ENCODE assay signal across 15 mouse cellular contexts in the genomic region with DNA sequence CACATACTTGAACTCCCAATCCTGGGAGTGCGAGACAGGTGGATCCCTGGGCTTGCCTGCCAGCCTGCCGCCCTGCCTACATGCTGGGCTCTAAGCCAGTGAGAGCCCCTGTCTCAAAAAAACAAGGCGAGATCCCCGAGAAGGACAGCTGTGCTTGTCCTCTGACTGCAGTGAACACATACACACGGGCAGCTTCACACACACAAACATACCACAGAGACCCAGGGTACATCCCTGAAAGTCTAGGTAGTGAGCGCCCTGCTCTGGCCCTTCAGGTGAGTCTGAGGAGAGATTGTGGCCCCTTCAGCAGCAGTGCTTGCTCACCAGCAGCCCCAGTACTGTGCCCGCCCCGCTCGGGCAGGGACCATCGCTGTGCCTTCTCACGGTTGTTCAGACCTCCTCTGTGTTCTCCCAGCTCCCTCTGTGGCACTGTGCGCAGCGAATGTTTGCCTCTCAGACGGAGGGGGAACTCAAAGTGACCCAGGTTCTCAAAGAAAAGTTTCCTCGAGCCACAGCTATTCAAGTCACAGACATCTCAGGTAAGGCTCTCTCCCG. TPM values are rescaled to one million over a fixed set of nuclear protein-coding genes. Genes with fewer than 3 reads are reported as not detected.
A peak's percentile ranks its signal among the peaks of the same experiment; 100 is the strongest.
DNase-seq lines count a peak whose midpoint lies in the region; ATAC-seq and TF ChIP-seq lines count a peak whose summit lies in the region.
"Had no signal": no experiment of that assay in that cellular context is flagged by ENCODE, and none has a peak within 500 bp of the region (broad histone marks: within the 10 kb centered on the region; RNA-seq: fewer than 3 reads in every experiment).

No protein-coding gene starts in this region.

- peak overlapping the region; percentile 84 for H3K4me2 ChIP-seq in liver, embryonic 16.5 days (ENCODE audit: low read depth, low read length)

- H3K27me3 ChIP-seq in limb, embryonic 10.5 days (ENCODE audit: low read depth, poor library complexity, severe bottlenecking), result no peaks in the 10 kb centered on the region
- H3K27me3 ChIP-seq in liver, embryonic 16.5 days (ENCODE audit: control insufficient read depth, insufficient read depth, low read depth, low read length), result no peaks in the 10 kb centered on the region
- H3K27me3 ChIP-seq: embryonic facial prominence, embryonic 12.5 days; lung, embryonic 15.5 days had no signal

- H3K9ac ChIP-seq in liver, embryonic 16.5 days (ENCODE audit: low read depth, low read length), result peak overlapping the region; percentile 98

- TF ChIP-seq CTCF in gastrocnemius, adult 2 months (IDR thresholded peaks at IDR 0.05), result no peak

- H3K4me3 ChIP-seq in gastrocnemius, adult 2 months, result 0 out of 2 replicates have a peak overlapping the region, but pooled peaks have one; percentile 91
- no peak overlapping the region for H3K4me3 ChIP-seq in limb, embryonic 10.5 days
- peak overlapping the region; percentile 92 for H3K4me3 ChIP-seq in liver, embryonic 16.5 days (ENCODE audit: low read depth, low read length)

- ATAC-seq in liver, embryonic 16.5 days (ENCODE audit: low read depth), result no peak
- ATAC-seq: inflammation-experienced regulatory T-cells, adult 6 months had no signal

- H3K9me3 ChIP-seq in limb, embryonic 10.5 days (replicated peaks), result no peaks in the 10 kb centered on the region
- H3K9me3 ChIP-seq in liver, embryonic 16.5 days (replicated peaks; ENCODE audit: control insufficient read depth, low read length), result no peaks in the 10 kb centered on the region
- H3K9me3 ChIP-seq: embryonic facial prominence, embryonic 12.5 days; lung, embryonic 15.5 days had no signal

- no peak overlapping the region for H3K27ac ChIP-seq in gastrocnemius, adult 2 months
- H3K27ac ChIP-seq in limb, embryonic 10.5 days, result peak overlapping the region; percentile 36; the same call in 1 of the 2 replicates
- peak overlapping the region; percentile 97 for H3K27ac ChIP-seq in liver, embryonic 16.5 days (ENCODE audit: low read length)
- H3K27ac ChIP-seq: embryonic facial prominence, embryonic 12.5 days; kidney, postnatal 0 days; lung, embryonic 15.5 days had no signal

- H3K36me3 ChIP-seq in limb, embryonic 10.5 days, result peaks cover 51% of the 10 kb centered on the region
- peaks cover 25% of the 10 kb centered on the region for H3K36me3 ChIP-seq in liver, embryonic 16.5 days (ENCODE audit: control insufficient read depth, insufficient read depth)

- peaks cover 25% of the 10 kb centered on the region for H3K4me1 ChIP-seq in limb, embryonic 10.5 days
- H3K4me1 ChIP-seq in liver, embryonic 16.5 days (ENCODE audit: control insufficient read depth, low read depth, low read length), result peaks cover 51% of the 10 kb centered on the region

- WGBS in limb, embryonic 10.5 days, result 91% methylated on average over 16 of the region's 16 CpGs
- 66% methylated on average over 16 of the region's 16 CpGs for WGBS in liver, embryonic 16.5 days (ENCODE audit: insufficient replicate concordance)

- no peak for DNase-seq in gastrocnemius, adult 2 months
- no peak for DNase-seq in gastrocnemius, postnatal 25 days
- DNase-seq in spleen, postnatal 10 days (ENCODE audit: low spot score in 2 of 2), result peak; percentile 49 to 69
- no peak for DNase-seq in spleen, adult 12 weeks (ENCODE audit: low spot score)
- DNase-seq in limb, embryonic 10.5 days (ENCODE audit: low spot score), result no peak
- DNase-seq in thymus, postnatal 36 days, result no peak
- no peak for DNase-seq in ovary, postnatal 36 days (ENCODE audit: low spot score)
- DNase-seq: cerebellum, postnatal 10 days; right cerebral cortex, postnatal 14 days; thymus, postnatal 14 days had no signal

- intact Hi-C loops in gastrocnemius, adult 2 months (cut with DNase I), result no loop called here

RNA-seq across cellular contexts. Expression of a gene that starts 2.0 kb away (rescaled TPM):
- total RNA-seq in gastrocnemius, adult 2 months (2021), result 100 to 1,000 TPM; 245 to 263 TPM
- total RNA-seq in gastrocnemius, postnatal 25 days (2021), result 100 to 1,000 TPM; 236 to 237 TPM
- 162 and 171 TPM in 2 replicates for polyA plus RNA-seq in limb, embryonic 10.5 days (2016; fragmentation: Nextera tagmentation; extraction: Ambion mirVana)
- polyA plus RNA-seq in liver, embryonic 16.5 days (2015; fragmentation: Nextera tagmentation; extraction: Ambion mirVana), result 196 and 234 TPM in 2 replicates

RNA-seq across cellular contexts. Expression of a gene that starts 25.1 kb away (rescaled TPM):
- total RNA-seq in gastrocnemius, adult 2 months (2021), result 10 to 100 TPM in 1 of 2 experiments, 1 to 10 TPM in 1; 7.4 to 12.6 TPM
- total RNA-seq in gastrocnemius, postnatal 25 days (2021), result 10 to 100 TPM; 11.3 to 11.5 TPM
- polyA plus RNA-seq in limb, embryonic 10.5 days (2016; fragmentation: Nextera tagmentation; extraction: Ambion mirVana), result 54.1 and 63.3 TPM in 2 replicates
- 31.5 and 32.0 TPM in 2 replicates for polyA plus RNA-seq in liver, embryonic 16.5 days (2015; fragmentation: Nextera tagmentation; extraction: Ambion mirVana)

RNA-seq across cellular contexts. Expression of a gene that starts 25.2 kb away (rescaled TPM):
- total RNA-seq in gastrocnemius, adult 2 months (2021), result 1 to 10 TPM; 3.0 to 4.2 TPM
- total RNA-seq in gastrocnemius, postnatal 25 days (2021), result 1 to 10 TPM; 4.4 to 4.8 TPM
- 64.9 and 94.0 TPM in 2 replicates for polyA plus RNA-seq in limb, embryonic 10.5 days (2016; fragmentation: Nextera tagmentation; extraction: Ambion mirVana)
- polyA plus RNA-seq in liver, embryonic 16.5 days (2015; fragmentation: Nextera tagmentation; extraction: Ambion mirVana), result 59.6 and 64.3 TPM in 2 replicates

Comparison
In these comparisons a context has a peak if more than half of its experiments do, and no peak if none do; other contexts are left out.
1. DNase-seq: peak in spleen, postnatal 10 days (2 of 2); none in gastrocnemius, adult 2 months (single experiment), gastrocnemius, postnatal 25 days (single experiment), spleen, adult 12 weeks (single experiment), limb, embryonic 10.5 days (single experiment), thymus, postnatal 36 days (0 of 2) and ovary, postnatal 36 days (single experiment).